Mouse (Mus musculus) brain, embryonic 14.5 days (tissue): ENCODE data around the gene Ccdc113.

Source experiments
- CTCF ChIP-seq: fragments of 200-500 bp; IDR thresholded peaks from 2 replicates; pipeline ENCODE4 v1.5.1; 2012; ENCODE audit warnings: inconsistent platforms, mild to moderate bottlenecking, moderate library complexity, borderline replicate concordance; ENCODE audit not compliant: insufficient read depth, insufficient read length; ENCODE audit errors: extremely low read depth
- POLR2A ChIP-seq: fragments of 200-500 bp; IDR thresholded peaks from 2 replicates; pipeline ENCODE4 v1.6.1; 2012; ENCODE audit warnings: mild to moderate bottlenecking, inconsistent platforms, borderline replicate concordance; ENCODE audit not compliant: poor library complexity, insufficient read depth, insufficient read length, severe bottlenecking; ENCODE audit errors: extremely low read depth

DNA sequence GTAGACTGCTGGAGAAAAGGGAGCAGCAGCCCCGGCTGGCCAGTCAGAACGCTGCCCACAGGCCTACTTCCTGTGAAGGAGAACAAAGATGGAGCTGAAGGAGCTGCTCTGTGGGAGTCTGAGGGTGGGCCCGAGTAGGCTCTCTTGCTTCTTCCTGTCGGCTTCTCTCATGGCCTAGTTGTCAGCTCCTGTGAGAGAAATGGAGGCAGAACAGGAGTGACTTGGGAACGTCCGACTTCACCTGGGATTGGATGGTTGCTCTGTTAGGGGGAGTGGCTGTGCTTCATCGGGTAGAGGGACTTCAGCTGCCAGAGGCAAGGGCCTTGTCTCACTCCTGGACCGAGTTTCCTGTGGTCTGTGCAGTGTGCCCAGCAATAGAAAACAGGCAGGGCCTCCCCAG is 14.0 kb downstream of the Ccdc113 start:
- no peak for TF ChIP-seq CTCF
- no peak for TF ChIP-seq POLR2A
